Mouse (Mus musculus) activated CD4-positive, CD25-positive, alpha-beta regulatory T cell, adult 9 weeks (primary cell): Measurements from ENCODE around the gene Gm45337. TPM values are rescaled to one million over a fixed set of nuclear protein-coding genes. Genes with fewer than 3 reads are reported as not detected.

ENCODE experiments used
- polyA plus RNA-seq: library from polyadenylated mRNA; unstranded; fragments of 100-300 nt; shearing (Covaris generic); gene quantifications from one replicate; pipeline ENCODE4 v1.2.1, GENCODE M21; 2017

Gene Gm45337
- polyA plus RNA-seq: not detected

DNA sequence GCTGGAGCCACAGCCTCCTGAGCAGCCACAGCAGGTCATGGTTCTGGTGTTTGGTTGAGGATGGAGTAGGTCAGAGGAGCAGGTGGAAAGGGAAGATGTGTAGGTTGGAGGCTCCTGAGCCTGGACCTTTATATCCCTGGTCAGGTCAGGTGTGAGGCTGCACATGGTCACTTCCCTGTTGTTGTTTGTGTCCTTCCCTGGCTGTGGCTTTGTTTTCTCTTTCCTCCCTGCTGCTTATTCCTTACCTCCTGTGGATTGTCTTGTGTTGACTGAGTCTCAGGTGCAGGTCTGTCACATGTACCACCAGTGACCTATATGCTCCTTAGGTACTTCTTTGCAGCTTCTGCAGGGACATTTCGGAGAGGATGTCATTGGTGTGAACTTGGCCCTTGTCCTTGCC is at the start of gene Gm45337:
Gm45337 (minus strand) TSS at position 101 of the 400 bp plus-strand sequence.

DNA sequence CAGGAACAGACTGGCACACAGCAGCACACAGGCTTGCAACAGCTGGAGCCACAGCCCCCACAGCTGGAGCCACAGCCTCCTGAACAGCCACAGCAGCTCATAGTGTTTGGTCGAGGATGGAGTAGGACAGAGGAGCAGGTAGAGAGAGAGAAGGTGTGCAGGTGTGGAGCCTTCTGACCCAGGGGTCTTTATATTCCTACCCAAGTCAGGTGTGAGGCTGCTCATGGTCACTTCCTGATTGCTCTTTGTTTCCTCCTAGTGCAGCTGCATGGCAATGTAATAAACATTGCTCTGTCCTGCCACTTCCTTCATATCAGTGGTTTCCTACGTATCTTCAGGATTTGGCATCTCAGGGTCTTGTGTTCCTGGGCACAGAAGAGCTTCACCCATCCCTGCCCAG is 45.9 kb upstream of the Gm45337 start, which contains the start of gene Gm10153:
Gm10153 (minus strand) TSS at position 101 of the 400 bp plus-strand sequence.

DNA sequence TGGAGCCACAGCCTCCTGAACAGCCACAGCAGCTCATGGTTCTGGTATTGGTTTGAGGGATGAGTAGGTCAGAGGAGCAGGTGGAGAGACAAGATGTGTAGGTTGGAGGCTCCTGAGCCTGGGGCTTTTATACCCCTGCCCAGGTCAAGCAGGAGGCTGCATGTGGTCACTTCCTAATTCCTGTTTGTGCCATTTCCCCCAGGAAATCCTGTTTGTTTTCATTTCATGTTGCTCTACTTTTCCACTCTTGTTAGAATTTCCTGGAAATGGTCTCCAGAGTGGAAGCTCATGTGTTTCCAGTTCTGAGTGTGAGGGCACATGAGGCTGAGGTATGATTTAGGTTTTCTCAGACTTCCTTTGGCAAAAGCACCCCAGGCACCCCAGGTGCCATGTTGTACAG is 31.5 kb upstream of the Gm45337 start, which contains the start of gene Krtap5-2:
Krtap5-2 (minus strand) TSS at position 101 of the 400 bp plus-strand sequence.

DNA sequence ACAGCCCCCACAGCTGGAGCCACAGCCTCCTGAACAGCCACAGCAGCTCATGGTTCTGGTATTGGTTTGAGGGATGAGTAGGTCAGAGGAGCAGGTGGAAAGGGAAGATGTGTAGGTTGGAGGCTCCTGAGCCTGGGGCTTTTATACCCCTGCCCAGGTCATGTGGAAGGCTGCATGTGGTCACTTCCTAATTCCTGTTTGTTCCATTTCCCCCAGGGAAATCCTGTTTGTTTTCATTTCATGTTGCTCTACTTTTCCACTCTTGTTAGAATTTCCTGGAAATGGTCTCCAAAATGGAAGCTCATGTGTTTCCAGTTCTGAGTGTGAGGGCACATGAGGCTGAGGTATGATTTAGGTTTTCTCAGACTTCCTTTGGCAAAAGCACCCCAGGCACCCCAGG is 21.2 kb upstream of the Gm45337 start, which contains the start of gene Gm4553:
Gm4553 (minus strand) TSS at position 101 of the 400 bp plus-strand sequence.

DNA sequence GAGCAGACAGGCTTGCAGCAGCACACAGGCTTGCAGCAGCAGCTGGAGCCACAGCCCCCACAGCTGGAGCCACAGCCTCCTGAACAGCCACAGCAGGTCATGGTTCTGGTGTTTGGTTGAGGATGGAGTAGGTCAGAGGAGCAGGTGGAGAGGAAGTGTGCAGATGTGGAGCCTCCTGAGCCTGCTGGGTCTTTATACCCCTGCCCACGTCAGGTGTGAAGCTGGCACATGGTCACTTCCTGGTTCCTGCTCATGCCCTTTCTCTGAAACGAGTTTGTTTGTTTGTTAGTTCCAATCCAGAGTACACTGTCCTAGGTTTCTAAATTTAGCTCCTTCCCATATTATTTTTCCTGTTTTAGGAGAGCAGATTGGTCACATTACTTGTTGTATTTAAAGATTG is 12.6 kb upstream of the Gm45337 start, which contains the start of gene Gm29735:
Gm29735 (minus strand) TSS at position 101 of the 400 bp plus-strand sequence.

DNA sequence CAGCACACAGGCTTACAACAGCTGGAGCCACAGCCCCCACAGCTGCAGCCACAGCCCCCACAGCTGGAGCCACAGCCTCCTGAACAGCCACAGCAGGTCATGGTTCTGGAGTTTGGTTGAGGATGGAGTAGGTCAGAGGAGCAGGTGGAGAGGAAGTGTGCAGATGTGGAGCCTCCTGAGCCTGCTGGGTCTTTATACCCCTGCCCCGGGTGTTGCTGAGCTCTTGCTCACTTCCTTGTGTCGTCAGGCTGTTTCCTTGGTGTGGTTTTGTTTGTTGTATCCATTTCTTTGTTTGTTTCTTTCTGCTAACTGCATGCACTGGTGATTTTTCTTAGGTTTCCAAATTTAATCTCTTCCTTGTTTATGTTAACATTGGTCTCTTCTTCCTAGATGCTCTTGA is 8.5 kb downstream of the Gm45337 start, which contains the start of gene Gm39115:
Gm39115 (minus strand) TSS at position 101 of the 400 bp plus-strand sequence.

DNA sequence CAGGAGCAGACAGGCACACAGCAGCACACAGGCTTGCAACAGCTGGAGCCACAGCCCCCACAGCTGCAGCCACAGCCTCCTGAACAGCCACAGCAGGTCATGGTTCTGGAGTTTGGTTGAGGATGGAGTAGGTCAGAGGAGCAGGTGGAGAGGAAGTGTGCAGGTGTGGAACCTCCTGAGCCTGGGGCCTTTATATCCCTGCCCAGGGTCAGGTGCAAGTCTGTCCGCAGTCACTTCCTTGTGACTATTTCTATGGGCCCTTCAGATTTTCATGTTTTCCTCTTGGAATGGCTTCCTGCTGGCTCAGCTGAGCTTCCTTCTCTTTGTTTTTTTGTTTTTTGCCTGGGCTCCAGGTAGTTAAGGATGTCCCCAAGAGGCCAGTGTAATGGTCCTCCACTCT is 23.8 kb downstream of the Gm45337 start, which contains the start of gene Gm45618:
Gm45618 (minus strand) TSS at position 101 of the 400 bp plus-strand sequence.

DNA sequence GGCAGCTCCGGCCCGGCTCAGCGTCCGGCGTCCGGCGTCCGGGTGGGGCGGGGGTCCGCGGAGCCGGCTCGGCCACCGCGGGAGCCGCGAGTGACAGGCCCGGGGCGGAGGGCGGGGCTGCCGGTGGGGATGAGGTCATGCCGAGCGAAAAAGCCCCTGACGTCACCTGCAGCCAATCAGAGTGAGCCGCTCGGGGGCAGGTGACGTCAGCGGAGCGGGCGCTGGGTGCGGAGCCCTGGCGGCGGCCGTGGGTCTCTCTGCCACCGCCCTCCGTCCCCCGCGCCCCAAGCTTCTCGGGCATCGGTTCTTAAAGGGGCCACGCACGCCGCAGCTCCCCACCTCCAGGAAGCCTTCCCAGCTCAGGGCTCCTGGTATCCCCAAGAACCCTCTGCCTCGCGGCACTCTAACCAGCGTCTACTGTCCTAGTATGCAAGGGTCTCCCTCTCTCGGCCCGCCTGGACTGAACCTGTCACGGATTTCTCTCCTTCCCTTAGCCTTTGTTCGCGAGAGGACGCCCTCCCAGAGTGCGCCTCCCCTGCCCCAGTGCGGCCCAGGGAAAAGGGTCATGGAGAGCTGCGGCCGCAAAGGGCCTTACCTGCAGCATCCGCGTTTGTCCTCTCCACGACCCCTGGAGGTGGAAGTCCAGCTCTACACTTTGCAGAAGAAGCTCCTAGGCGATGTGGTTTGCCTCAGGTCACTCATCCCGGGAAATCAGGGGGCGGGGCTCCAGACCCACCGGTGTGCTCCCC is 49.0 kb downstream of the Gm45337 start, which contains the start of gene Dusp8:
Dusp8 (minus strand) TSS at position 661 of the 749 bp plus-strand sequence.

Other genes with a start within 250 kb of the Gm45337 start
- gene Tollip, start 226.1 kb downstream of the Gm45337 start, polyA plus RNA-seq: 48.8 TPM
- 0.76 TPM for gene Brsk2, start 194.9 kb downstream of the Gm45337 start, polyA plus RNA-seq
- 79.6 TPM for gene Mob2, start 83.5 kb downstream of the Gm45337 start, polyA plus RNA-seq
- not detected for gene Dusp8, start 48.8 kb downstream of the Gm45337 start, polyA plus RNA-seq
- gene Gm45618, start 23.9 kb downstream of the Gm45337 start, polyA plus RNA-seq: not detected
- not detected for gene Gm39115, start 8.6 kb downstream of the Gm45337 start, polyA plus RNA-seq
- gene Gm29735, start 12.5 kb upstream of the Gm45337 start, polyA plus RNA-seq: not detected
- not detected for gene Gm4553, start 21.1 kb upstream of the Gm45337 start, polyA plus RNA-seq
- gene Krtap5-2, start 31.4 kb upstream of the Gm45337 start, polyA plus RNA-seq: not detected
- gene Gm10153, start 45.8 kb upstream of the Gm45337 start, polyA plus RNA-seq: not detected
- not detected for gene Krtap5-3, start 56.8 kb upstream of the Gm45337 start, polyA plus RNA-seq
- gene Gm7579, start 67.3 kb upstream of the Gm45337 start, polyA plus RNA-seq: not detected
- not detected for gene Krtap5-5, start 85.4 kb upstream of the Gm45337 start, polyA plus RNA-seq
- not detected for gene Gm40460, start 96.5 kb upstream of the Gm45337 start, polyA plus RNA-seq
- gene Gm2431, start 113.7 kb upstream of the Gm45337 start, polyA plus RNA-seq: not detected
- not detected for gene Gm4559, start 129.8 kb upstream of the Gm45337 start, polyA plus RNA-seq
- not detected for gene Krtap5-1, start 152.5 kb upstream of the Gm45337 start, polyA plus RNA-seq
- not detected for gene Krtap5-4, start 158.9 kb upstream of the Gm45337 start, polyA plus RNA-seq
- gene Ifitm10, start 229.1 kb upstream of the Gm45337 start, polyA plus RNA-seq: 2.3 TPM
- not detected for gene Gm49369, start 238.1 kb upstream of the Gm45337 start, polyA plus RNA-seq
- 417 TPM for gene Ctsd, start 243.4 kb upstream of the Gm45337 start, polyA plus RNA-seq